Mouse (Mus musculus) kidney, postnatal 0 days (tissue): Measurements from ENCODE around the gene Neb. TPM values are rescaled to one million over a fixed set of nuclear protein-coding genes. Genes with fewer than 3 reads are reported as not detected.

Experiments used
- ATAC-seq: fragments of 200-750 bp; cut with Nextera tagmentation; replicated peaks from 2 replicates; pipeline ENCODE4 v1.8.0; 2017; ENCODE audit warnings: low read depth, moderate number of reproducible peaks, moderate TSS enrichment, moderate library complexity; ENCODE audit not compliant: low FRiP score
- DNase-seq: peaks from one replicate; pipeline ENCODE4 v3.0.0-alpha.2; 2016; ENCODE audit warnings: low spot score
- H3K27ac ChIP-seq: fragments of 300-500 bp; sonication (generic); 2 replicates; pipeline ENCODE4 v1.5.1; 2014; ENCODE audit warnings: mild to moderate bottlenecking
- H3K27me3 ChIP-seq: fragments of 300-500 bp; sonication (generic); 2 replicates; pipeline ENCODE4 v1.6.1; 2014; ENCODE audit warnings: low read length, mixed read lengths; ENCODE audit not compliant: insufficient read depth
- H3K36me3 ChIP-seq: fragments of 300-500 bp; sonication (generic); 2 replicates; pipeline ENCODE4 v1.6.1; 2014; ENCODE audit warnings: low read length, mixed read lengths; ENCODE audit not compliant: insufficient read depth
- H3K4me1 ChIP-seq: fragments of 300-500 bp; sonication (generic); replicated peaks from 2 replicates; pipeline ENCODE4 v1.6.1; 2014; ENCODE audit warnings: antibody characterized with exemption, low read length, mixed read lengths; ENCODE audit not compliant: insufficient read depth
- H3K4me2 ChIP-seq: fragments of 300-500 bp; sonication (generic); 2 replicates; pipeline ENCODE4 v1.6.1; 2014; ENCODE audit warnings: mild to moderate bottlenecking, low read length, moderate library complexity, mixed read lengths
- H3K4me3 ChIP-seq: fragments of 300-500 bp; sonication (generic); replicated peaks from 2 replicates; pipeline ENCODE4 v1.5.1; 2014; ENCODE audit warnings: low read depth, low read length
- H3K9ac ChIP-seq: fragments of 300-500 bp; sonication (generic); 2 replicates; pipeline ENCODE4 v1.6.1; 2014; ENCODE audit warnings: low read depth, low read length
- H3K9me3 ChIP-seq: fragments of 300-500 bp; sonication (generic); replicated peaks from 2 replicates; pipeline ENCODE4 v1.6.1; 2016; ENCODE audit warnings: low read length, inconsistent platforms, mixed read lengths
- CTCF ChIP-seq: IDR thresholded peaks from 2 replicates; pipeline ENCODE4 v1.5.1; 2016; ENCODE audit warnings: antibody characterized with exemption, low read depth, mild to moderate bottlenecking, moderate library complexity
- WGBS: fragments of 180-500 bp; shearing (Covaris S2); extraction: QIAGEN DNeasy Blood & Tissue Kit; methylation state at CpG from one replicate; pipeline ENCODE4 v1.1.7; 2014; 5-methylcytosine and 5-hydroxymethylcytosine counted together
- polyA plus RNA-seq: library from polyadenylated mRNA; unstranded; fragments of >200 nt; fragmentation: Nextera tagmentation; extraction: Ambion mirVana; gene quantifications from 2 replicates; pipeline ENCODE4 v1.2.1, GENCODE M21; 2015

Neb gene
- polyA plus RNA-seq, 1 experiment from 2014 or later, result 0.75 TPM

- no peak overlapping the region for H3K4me2 ChIP-seq
- H3K27me3 ChIP-seq, result no peaks in the 10 kb centered on the region
- no peaks in the 10 kb centered on the region for H3K36me3 ChIP-seq
- ATAC-seq, result no peak
- TF ChIP-seq CTCF, result no peak
- no peak overlapping the region for H3K9ac ChIP-seq
- DNase-seq, result no peak
- H3K4me1 ChIP-seq, result no peaks in the 10 kb centered on the region
- no peak overlapping the region for H3K4me3 ChIP-seq
- H3K9me3 ChIP-seq, result no peaks in the 10 kb centered on the region
- H3K27ac ChIP-seq, result no peak overlapping the region
- WGBS, result 88% methylated on average over 1 of the region's 1 CpGs
Observed at GRCm38 (mm10) chr2:52351029-52351428, 27.2 kb downstream of the Neb start.

- 61% methylated on average over 7 of the region's 7 CpGs for WGBS
- DNase-seq, result no peak
Observed at GRCm38 (mm10) chr2:52340990-52341389, 37.3 kb downstream of the Neb start.

GRCm38 (mm10) chr2:52335556-52335955 lies 42.7 kb downstream of the Neb start:
- no peaks in the 10 kb centered on the region for H3K27me3 ChIP-seq
- no peaks in the 10 kb centered on the region for H3K9me3 ChIP-seq
- no peak for TF ChIP-seq CTCF
- H3K4me3 ChIP-seq, result no peak overlapping the region
- H3K4me2 ChIP-seq, result no peak overlapping the region
- WGBS, result 82% methylated on average over 13 of the region's 13 CpGs
- H3K27ac ChIP-seq, result no peak overlapping the region
- H3K36me3 ChIP-seq, result no peaks in the 10 kb centered on the region
- no peaks in the 10 kb centered on the region for H3K4me1 ChIP-seq
- DNase-seq (no peak), ATAC-seq (no peak)
- no peak overlapping the region for H3K9ac ChIP-seq

More at GRCm38 (mm10) chr2:52340990-52341389, 37.3 kb downstream of the Neb start:
- H3K4me2 ChIP-seq, result no peak overlapping the region
- H3K4me3 ChIP-seq, result no peak overlapping the region
- H3K9me3 ChIP-seq, result no peaks in the 10 kb centered on the region
- H3K4me1 ChIP-seq, result no peaks in the 10 kb centered on the region
- no peak for TF ChIP-seq CTCF
- no peaks in the 10 kb centered on the region for H3K27me3 ChIP-seq
- no peaks in the 10 kb centered on the region for H3K36me3 ChIP-seq
- H3K27ac ChIP-seq, result no peak overlapping the region
- no peak for ATAC-seq
- H3K9ac ChIP-seq, result no peak overlapping the region

GRCm38 (mm10) chr2:52335087-52335486 lies 43.2 kb downstream of the Neb start:
- Histone ChIP-seq H3K9ac (no peak overlapping the region), H3K4me3 (no peak overlapping the region), H3K4me2 (no peak overlapping the region), H3K9me3 (no peaks in the 10 kb centered on the region), H3K36me3 (no peaks in the 10 kb centered on the region), H3K4me1 (no peaks in the 10 kb centered on the region), H3K27me3 (no peaks in the 10 kb centered on the region), H3K27ac (no peak overlapping the region)
- WGBS, result 77% methylated on average over 8 of the region's 8 CpGs
- TF ChIP-seq CTCF, result no peak
- no peak for ATAC-seq
- DNase-seq, result no peak

GRCm38 (mm10) chr2:52333535-52333934 lies 44.7 kb downstream of the Neb start:
- Histone ChIP-seq H3K4me2 (no peak overlapping the region), H3K4me1 (no peaks in the 10 kb centered on the region), H3K9me3 (no peaks in the 10 kb centered on the region), H3K27me3 (no peaks in the 10 kb centered on the region), H3K4me3 (no peak overlapping the region), H3K9ac (no peak overlapping the region), H3K27ac (no peak overlapping the region), H3K36me3 (no peaks in the 10 kb centered on the region)
- 18% methylated on average over 2 of the region's 2 CpGs for WGBS
- no peak for TF ChIP-seq CTCF
- DNase-seq (no peak), ATAC-seq (no peak)

GRCm38 (mm10) chr2:52331761-52332160 lies 46.5 kb downstream of the Neb start:
- Histone ChIP-seq H3K9me3 (no peaks in the 10 kb centered on the region), H3K4me2 (no peak overlapping the region), H3K27me3 (no peaks in the 10 kb centered on the region), H3K36me3 (no peaks in the 10 kb centered on the region), H3K4me1 (no peaks in the 10 kb centered on the region), H3K9ac (no peak overlapping the region), H3K4me3 (no peak overlapping the region), H3K27ac (no peak overlapping the region)
- no peak for DNase-seq
- TF ChIP-seq CTCF, result no peak
- ATAC-seq, result no peak
- 81% methylated on average over 3 of the region's 3 CpGs for WGBS

GRCm38 (mm10) chr2:52327244-52327815 lies 50.9 kb downstream of the Neb start:
- Histone ChIP-seq H3K27me3 (no peaks in the 10 kb centered on the region), H3K4me2 (no peak overlapping the region), H3K4me1 (no peaks in the 10 kb centered on the region), H3K9me3 (no peaks in the 10 kb centered on the region), H3K4me3 (no peak overlapping the region), H3K27ac (no peak overlapping the region), H3K36me3 (no peaks in the 10 kb centered on the region), H3K9ac (no peak overlapping the region)
- no peak for ATAC-seq
- 91% methylated on average over 4 of the region's 4 CpGs for WGBS
- TF ChIP-seq CTCF, result no peak
- no peak for DNase-seq
